Mouse (Mus musculus) limb, embryonic 11.5 days (tissue): ENCODE results near the gene Hoxc4. TPM values are rescaled to one million over a fixed set of nuclear protein-coding genes. Genes with fewer than 3 reads are reported as not detected.

Experiments used
- ATAC-seq: fragments of 200-750 bp; cut with Nextera tagmentation; 2 replicates; pipeline ENCODE4 v1.8.0; 2017; ENCODE audit warnings: low read depth; ENCODE audit not compliant: insufficient number of reproducible peaks, low FRiP score, low TSS enrichment
- DNase-seq: peaks from one replicate; pipeline ENCODE4 v3.0.0-alpha.2; 2015; ENCODE audit warnings: low spot score
- H3K27ac ChIP-seq: fragments of 300-500 bp; sonication (generic); replicated peaks from 2 replicates; pipeline ENCODE4 v1.5.1; 2014; ENCODE audit warnings: low read depth, mild to moderate bottlenecking, low read length
- H3K27me3 ChIP-seq: fragments of 300-500 bp; sonication (generic); 2 replicates; pipeline ENCODE4 v1.6.1; 2014; ENCODE audit warnings: mild to moderate bottlenecking, low read length, mixed read lengths; ENCODE audit not compliant: control insufficient read depth, insufficient read depth
- H3K36me3 ChIP-seq: fragments of 300-500 bp; sonication (generic); 2 replicates; pipeline ENCODE4 v1.6.1; 2014; ENCODE audit warnings: mild to moderate bottlenecking, low read length, moderate library complexity, mixed read lengths; ENCODE audit not compliant: control insufficient read depth, insufficient read depth
- H3K4me1 ChIP-seq: fragments of 300-500 bp; sonication (generic); 2 replicates; pipeline ENCODE4 v1.6.1; 2014; ENCODE audit warnings: low read length, mixed read lengths; ENCODE audit not compliant: control insufficient read depth, insufficient read depth
- H3K4me2 ChIP-seq: fragments of 300-500 bp; sonication (generic); 2 replicates; pipeline ENCODE4 v1.6.1; 2014; ENCODE audit warnings: low read depth, mild to moderate bottlenecking, moderate library complexity; ENCODE audit not compliant: severe bottlenecking
- H3K4me3 ChIP-seq: fragments of 300-500 bp; sonication (generic); 2 replicates; pipeline ENCODE4 v1.5.1; 2014; ENCODE audit warnings: low read depth, low read length
- H3K9ac ChIP-seq: fragments of 300-500 bp; sonication (generic); 2 replicates; pipeline ENCODE4 v1.6.1; 2014; ENCODE audit warnings: mild to moderate bottlenecking, low read length
- H3K9me3 ChIP-seq: fragments of 300-500 bp; sonication (generic); 2 replicates; pipeline ENCODE4 v1.6.1; 2016; ENCODE audit warnings: low read length; ENCODE audit not compliant: control insufficient read depth
- WGBS: fragments of 180-500 bp; shearing (Covaris S2); extraction: QIAGEN DNeasy Blood & Tissue Kit; methylation state at CpG from one replicate; pipeline ENCODE4 v1.1.7; 2014; 5-methylcytosine and 5-hydroxymethylcytosine counted together
- polyA plus RNA-seq: library from polyadenylated mRNA; unstranded; fragments of >200 nt; fragmentation: Nextera tagmentation; extraction: Ambion mirVana; gene quantifications from 2 replicates; pipeline ENCODE4 v1.2.1, GENCODE M21; 2014

The Hoxc4 gene
- polyA plus RNA-seq, 1 experiment from 2014 or later: 5.1 TPM

DNA sequence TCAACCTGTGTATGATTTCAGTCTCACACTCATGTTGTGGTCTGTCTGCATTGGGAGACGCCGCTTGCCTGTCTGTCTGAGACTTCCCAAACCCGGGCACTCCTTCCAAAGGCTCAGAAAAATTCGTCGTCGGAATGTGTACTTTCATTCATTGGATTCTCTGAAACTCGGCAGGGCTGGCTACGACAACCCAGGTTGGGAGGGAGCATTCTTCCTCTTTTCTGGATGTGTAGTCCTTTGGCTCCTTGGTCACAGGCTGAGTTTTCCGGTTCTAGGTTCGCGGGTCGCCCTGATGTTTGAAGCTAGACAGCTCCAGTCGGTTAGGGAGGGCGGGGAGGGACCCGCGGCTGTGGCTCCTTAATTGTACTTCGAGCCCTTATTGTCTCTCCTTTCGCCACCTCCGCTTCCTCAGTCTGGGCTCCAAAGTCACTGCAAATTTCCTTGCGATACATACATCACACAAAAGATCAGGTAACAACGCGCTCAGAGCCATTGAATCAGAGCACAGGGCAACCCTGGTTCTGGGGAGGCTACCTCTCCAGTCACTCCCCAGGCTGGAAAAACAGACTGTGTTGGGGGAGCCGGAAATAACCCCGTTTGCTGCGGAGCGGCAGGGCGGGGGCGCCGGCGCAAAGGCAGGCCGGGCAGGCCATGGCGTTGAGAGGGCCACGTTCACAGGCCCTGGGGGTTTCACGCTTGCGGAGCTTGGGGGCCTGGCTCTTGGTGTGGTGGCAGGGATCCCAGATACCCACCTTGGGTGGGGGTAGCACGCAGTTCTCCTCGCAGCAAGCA is 41.9 kb upstream of the Hoxc4 start:
- no peaks in the 10 kb centered on the region for H3K9me3 ChIP-seq
- no peak for ATAC-seq
- WGBS: under 1% methylated on average over 37 of the region's 37 CpGs
- H3K4me2 ChIP-seq: peak overlapping the region; percentile 53
- DNase-seq: peak; percentile 69
- H3K36me3 ChIP-seq: no peaks in the 10 kb centered on the region
- peak overlapping the region; percentile 76 for H3K9ac ChIP-seq
- H3K4me1 ChIP-seq: peaks cover 39% of the 10 kb centered on the region
- peak overlapping the region; percentile 84 for H3K27ac ChIP-seq
- peaks cover 77% of the 10 kb centered on the region for H3K27me3 ChIP-seq
- H3K4me3 ChIP-seq: peak overlapping the region; percentile 33

- H3K4me1 ChIP-seq: peaks cover 44% of the 10 kb centered on the region
Observed at GRCm38 (mm10) chr15:102977423-102977974, 41.2 kb upstream of the Hoxc4 start.

GRCm38 (mm10) chr15:102978615-102979515 is 39.9 kb upstream of the Hoxc4 start:
- H3K9me3 ChIP-seq: no peaks in the 10 kb centered on the region
- under 1% methylated on average over 13 of the region's 13 CpGs for WGBS
- H3K27me3 ChIP-seq: peaks cover 67% of the 10 kb centered on the region
- ATAC-seq: no peak
- H3K4me1 ChIP-seq: peaks cover 42% of the 10 kb centered on the region
- H3K27ac ChIP-seq: peak overlapping the region; percentile 59; the same call in 1 of the 2 replicates
- H3K4me3 ChIP-seq: peak overlapping the region; percentile 22
- no peaks in the 10 kb centered on the region for H3K36me3 ChIP-seq
- peak overlapping the region; percentile 61 for H3K9ac ChIP-seq
- no peak for DNase-seq
- peak overlapping the region; percentile 44 for H3K4me2 ChIP-seq

More at GRCm38 (mm10) chr15:102977423-102977974, 41.2 kb upstream of the Hoxc4 start:
- no peak for DNase-seq
- under 1% methylated on average over 15 of the region's 16 CpGs for WGBS
- Histone ChIP-seq H3K9me3 (no peaks in the 10 kb centered on the region), H3K4me2 (peak overlapping the region; percentile 53), H3K27me3 (peaks cover 75% of the 10 kb centered on the region), H3K9ac (peak overlapping the region; percentile 76), H3K4me3 (peak overlapping the region; percentile 33), H3K27ac (peak overlapping the region; percentile 84), H3K36me3 (no peaks in the 10 kb centered on the region)
- ATAC-seq: no peak

- H3K27ac ChIP-seq: no peak overlapping the region
- H3K9ac ChIP-seq: peak overlapping the region; percentile 45; the same call in 1 of the 2 replicates
- WGBS: 0% methylated on average over 1 of the region's 1 CpGs
- H3K4me2 ChIP-seq: peak overlapping the region; percentile 91
- H3K4me1 ChIP-seq: peaks cover 47% of the 10 kb centered on the region
- peak overlapping the region; percentile 12; the same call in 1 of the 2 replicates for H3K4me3 ChIP-seq
- no peak for DNase-seq
- H3K27me3 ChIP-seq: peaks cover 61% of the 10 kb centered on the region
- H3K9me3 ChIP-seq: no peaks in the 10 kb centered on the region
- H3K36me3 ChIP-seq: no peaks in the 10 kb centered on the region
- ATAC-seq: no peak
Observed at GRCm38 (mm10) chr15:102979936-102980335, 38.8 kb upstream of the Hoxc4 start.

DNA sequence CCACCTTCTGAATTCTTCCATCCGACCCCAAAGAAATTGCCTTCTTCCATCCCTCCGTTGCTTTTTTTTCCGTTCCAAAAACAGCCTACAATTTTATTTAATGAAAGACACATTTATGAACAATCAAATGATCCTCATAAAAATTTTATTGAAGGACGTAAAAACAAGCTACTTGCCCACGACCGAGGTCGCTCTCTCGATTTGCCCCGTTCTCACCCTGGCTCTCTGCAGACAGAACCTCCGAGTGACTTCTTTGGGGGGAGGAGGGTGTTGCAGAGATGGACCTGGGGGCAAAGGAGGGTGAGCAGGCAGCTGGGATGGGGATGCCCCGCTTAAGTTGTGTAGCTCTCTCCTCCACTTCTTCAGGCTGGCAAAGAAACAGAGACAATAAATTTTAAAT is 38.4 kb upstream of the Hoxc4 start:
- whole genome bisulfite sequencing: under 1% methylated on average over 11 of the region's 11 CpGs
- H3K9ac ChIP-seq: 0 out of 2 replicates have a peak overlapping the region, but pooled peaks have one; percentile 19
- H3K4me3 ChIP-seq: peak overlapping the region; percentile 58; the same call in 1 of the 2 replicates

DNA sequence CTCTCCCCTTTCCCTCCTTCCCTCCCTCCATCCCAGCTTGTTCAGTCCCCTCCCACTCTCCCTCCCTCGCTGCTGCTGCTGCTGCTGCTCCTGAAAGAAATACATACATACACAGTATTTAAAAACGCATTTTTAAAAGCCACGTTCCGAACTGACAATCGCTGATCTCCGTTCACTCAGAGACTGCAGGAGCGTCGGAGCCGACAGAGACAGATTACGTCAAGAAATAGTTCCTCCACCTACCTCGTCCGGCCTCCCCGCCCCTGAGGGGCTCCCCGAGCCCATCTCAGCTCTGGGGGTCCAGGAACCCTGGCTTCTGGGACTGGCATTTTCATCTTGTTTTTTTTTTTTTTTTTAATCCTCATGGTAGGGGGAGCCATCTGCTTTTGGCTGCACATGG is 37.8 kb upstream of the Hoxc4 start:
- H3K36me3 ChIP-seq: no peaks in the 10 kb centered on the region
- H3K27ac ChIP-seq: peak overlapping the region; percentile 72; the same call in 1 of the 2 replicates
- 0% methylated on average over 14 of the region's 14 CpGs for WGBS
- peaks cover 62% of the 10 kb centered on the region for H3K27me3 ChIP-seq
- H3K4me1 ChIP-seq: peaks cover 54% of the 10 kb centered on the region
- DNase-seq: no peak
- H3K9ac ChIP-seq: peak overlapping the region; percentile 90; the same call in 1 of the 2 replicates
- H3K9me3 ChIP-seq: no peaks in the 10 kb centered on the region
- peak overlapping the region; percentile 58 for H3K4me3 ChIP-seq
- no peak for ATAC-seq
- peak overlapping the region; percentile 91 for H3K4me2 ChIP-seq

More for the DNA sequence above, 38.4 kb upstream of the Hoxc4 start:
- H3K4me2 ChIP-seq: peak overlapping the region; percentile 91
- H3K9me3 ChIP-seq: no peaks in the 10 kb centered on the region
- no peak for ATAC-seq
- H3K27me3 ChIP-seq: peaks cover 62% of the 10 kb centered on the region
- H3K4me1 ChIP-seq: peaks cover 49% of the 10 kb centered on the region
- no peak overlapping the region; the same call in 1 of the 2 replicates for H3K27ac ChIP-seq
- H3K36me3 ChIP-seq: no peaks in the 10 kb centered on the region
- no peak for DNase-seq

DNA sequence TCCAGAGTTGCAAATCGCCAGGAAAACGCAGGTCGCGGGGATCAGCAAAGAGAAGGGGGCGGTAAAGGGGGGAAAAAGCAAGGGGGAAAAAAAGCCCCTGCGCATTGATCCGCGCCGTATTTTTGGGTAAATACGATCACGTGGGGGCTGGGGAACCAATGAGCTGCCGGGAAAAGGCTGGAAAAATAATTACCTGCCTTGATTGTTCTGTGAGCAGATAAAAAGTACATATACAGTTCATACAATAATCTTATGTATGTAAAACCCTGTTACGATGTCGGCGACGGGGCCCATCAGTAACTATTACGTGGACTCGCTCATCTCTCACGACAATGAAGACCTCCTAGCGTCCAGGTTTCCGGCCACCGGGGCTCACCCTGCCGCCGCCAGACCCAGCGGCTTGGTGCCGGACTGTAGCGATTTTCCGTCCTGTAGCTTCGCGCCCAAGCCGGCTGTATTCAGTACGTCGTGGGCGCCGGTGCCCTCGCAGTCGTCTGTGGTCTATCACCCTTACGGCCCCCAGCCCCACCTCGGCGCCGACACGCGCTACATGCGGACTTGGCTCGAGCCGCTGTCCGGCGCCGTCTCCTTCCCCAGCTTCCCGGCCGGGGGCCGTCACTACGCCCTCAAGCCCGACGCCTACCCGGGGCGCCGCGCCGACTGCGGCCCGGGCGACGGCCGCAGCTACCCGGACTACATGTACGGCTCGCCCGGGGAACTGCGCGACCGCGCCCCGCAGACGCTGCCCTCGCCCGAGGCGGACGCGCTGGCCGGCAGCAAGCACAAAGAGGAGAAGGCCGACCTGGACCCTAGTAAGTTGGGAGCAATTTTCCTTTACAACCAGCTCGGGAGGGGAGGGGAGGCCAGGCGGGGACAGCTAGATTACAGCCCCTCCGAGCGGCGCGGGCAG is 37.1 kb upstream of the Hoxc4 start:
- DNase-seq: peak; percentile 81
- peaks cover 62% of the 10 kb centered on the region for H3K27me3 ChIP-seq
- under 1% methylated on average over 88 of the region's 88 CpGs for WGBS
- peaks cover 54% of the 10 kb centered on the region for H3K4me1 ChIP-seq
- H3K36me3 ChIP-seq: no peaks in the 10 kb centered on the region
- peak overlapping the region; percentile 58 for H3K4me3 ChIP-seq
- peak overlapping the region; percentile 72 for H3K27ac ChIP-seq
- no peaks in the 10 kb centered on the region for H3K9me3 ChIP-seq
- ATAC-seq: no peak
- H3K4me2 ChIP-seq: peak overlapping the region; percentile 91
- H3K9ac ChIP-seq: peak overlapping the region; percentile 90
